Mouse (Mus musculus) embryo, embryonic 11 days (tissue): ENCODE results near the gene Cst3.
A peak's percentile ranks its signal among the peaks of the same experiment; 100 is the strongest.

Experiments used
- DNase-seq: peaks from one replicate; pipeline ENCODE4 v3.0.0-alpha.2; 2015

Cst3 gene

DNA sequence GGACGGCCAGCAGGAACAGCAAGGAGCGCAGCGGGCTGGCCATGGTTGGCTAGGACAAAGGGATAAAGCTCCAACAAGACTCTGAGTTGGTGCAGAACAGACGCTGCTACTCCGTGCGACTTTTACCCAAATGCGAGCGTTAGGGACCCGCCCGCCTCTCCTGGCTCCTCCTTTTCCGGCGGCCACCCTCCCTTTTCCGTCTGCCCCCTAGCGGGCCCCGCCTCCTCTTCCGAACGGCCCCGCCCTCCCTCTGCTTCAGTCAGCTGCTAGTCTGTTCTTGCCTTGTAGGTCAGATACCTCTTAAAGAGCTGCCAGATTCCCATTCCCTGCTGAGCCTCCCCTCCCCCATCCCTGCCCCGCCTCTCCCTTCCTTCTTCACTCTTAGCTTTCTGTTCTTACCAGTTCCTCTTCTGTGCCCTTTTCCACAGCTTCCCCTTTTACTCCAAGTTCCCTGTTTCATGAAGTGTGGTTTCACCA lies at the start of gene Cst3:
Gene Cst3 (minus strand): TSS at position 358 of the 477 bp plus-strand sequence.
- peak; percentile 93 for DNase-seq

DNA sequence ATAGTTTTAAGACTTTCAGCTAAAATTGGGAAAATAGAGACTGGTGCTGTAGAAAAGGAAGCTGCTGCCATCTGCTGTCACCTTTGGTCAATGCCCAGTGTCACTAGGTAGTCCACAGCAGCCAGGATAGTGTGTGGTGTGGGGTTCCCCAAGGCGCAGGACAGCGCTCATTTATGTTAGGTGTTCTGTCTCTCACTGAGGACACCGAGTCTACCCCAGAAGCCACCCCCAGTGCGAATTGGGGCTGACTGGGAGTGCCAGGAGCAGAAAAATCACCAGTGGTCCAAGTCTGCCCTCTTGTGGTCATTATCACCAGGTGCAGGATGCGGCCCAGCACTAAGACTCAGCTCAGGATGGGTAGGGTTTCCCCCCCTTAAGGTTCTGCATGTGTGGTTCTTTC lies 26.8 kb upstream of the Cst3 start:
- peak; percentile 57 for DNase-seq

DNA sequence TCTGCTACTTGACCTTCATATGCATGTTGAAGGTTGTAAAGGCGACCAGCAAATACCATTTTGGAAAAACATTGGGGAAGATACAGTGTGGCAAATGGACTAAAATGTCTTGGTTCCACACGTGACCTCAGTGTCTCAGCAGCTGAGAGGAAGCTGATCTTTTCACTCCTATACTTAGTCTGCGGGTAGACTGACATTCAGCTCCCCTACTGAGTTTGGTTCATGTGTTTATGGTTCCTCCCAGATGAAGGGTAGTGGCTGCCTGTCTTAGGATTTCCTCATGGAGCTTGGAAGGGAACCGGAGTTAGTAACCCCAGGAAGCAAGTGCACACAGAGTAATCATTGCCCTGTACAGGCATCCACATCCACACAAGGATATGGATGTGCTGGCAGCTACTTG lies 24.8 kb upstream of the Cst3 start:
- DNase-seq = no peak

DNA sequence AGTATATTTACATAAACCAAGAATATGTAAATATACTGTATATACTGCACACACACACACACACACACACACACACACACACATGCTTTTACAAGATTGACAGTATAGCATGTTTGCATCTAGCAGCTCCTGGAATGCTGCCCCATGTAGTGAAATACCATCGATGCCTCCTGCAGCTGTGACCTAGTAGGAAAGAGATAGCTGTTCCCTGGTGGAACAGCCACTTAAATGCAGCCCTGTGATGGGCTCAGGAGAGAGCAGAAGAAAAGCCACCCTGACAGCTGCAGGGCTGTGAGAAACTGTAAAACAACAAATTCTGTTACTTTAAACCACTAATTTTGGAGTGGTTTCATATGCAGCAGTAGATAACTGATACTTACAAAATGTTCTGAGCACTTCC lies 20.7 kb upstream of the Cst3 start:
- no peak for DNase-seq

DNA sequence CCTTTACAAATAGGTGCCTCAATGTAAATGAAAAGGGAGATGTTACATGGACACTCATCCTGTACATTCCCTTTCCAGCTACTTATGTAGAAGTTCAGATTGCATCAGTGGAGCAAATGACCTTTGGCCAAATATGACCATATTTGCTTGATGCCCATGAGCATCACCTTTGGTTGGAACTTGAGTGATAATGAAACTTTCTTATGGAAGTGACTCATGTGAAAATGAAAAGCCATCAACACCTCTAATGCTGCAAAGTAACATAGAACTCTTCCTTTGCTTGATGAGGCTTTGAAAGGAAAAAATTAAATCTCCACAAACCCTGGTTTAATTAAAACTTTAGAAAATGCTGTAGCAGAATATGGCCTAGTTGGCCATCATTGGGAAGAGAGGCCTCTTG lies 17.6 kb upstream of the Cst3 start:
- DNase-seq = no peak

DNA sequence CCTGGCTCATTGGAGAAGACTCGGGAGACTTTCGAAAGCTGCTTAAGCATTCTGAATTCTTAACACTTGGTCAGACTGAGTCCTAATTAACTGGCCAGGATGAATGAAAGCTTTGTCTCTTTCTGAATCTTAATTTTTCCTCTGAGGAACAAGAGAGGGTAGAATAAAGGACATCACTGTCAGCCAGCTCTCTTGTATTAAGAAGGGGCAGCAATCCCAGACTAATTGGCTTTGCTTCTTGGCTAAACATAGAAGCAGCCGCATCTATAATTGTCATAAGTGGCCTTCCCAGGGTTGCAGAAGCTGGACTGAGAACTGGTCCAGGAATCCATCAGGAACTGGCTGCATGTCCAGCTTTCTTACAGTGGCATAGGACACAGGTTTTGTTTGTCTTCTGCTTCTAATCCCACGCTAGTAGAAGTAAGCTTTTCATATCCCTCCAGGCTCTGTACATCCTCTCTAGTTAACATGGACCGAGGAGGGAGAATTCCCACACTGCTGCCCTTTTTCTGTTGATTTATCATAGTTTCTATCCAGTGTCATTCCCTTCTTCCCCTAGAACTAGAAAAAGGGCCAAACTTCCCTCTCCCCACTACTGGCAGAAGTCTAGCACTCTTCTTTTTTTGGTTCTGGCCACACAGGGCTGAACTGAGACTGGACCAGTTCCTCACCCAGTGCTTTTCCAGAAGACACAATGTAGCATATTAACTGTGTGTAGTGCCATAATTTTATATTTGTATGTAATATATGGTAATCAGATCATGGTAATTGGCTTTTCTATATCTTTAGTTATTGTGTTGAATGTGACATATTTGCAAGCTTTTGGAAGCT lies 14.7 kb upstream of the Cst3 start:
- DNase-seq = peak; percentile 44

DNA sequence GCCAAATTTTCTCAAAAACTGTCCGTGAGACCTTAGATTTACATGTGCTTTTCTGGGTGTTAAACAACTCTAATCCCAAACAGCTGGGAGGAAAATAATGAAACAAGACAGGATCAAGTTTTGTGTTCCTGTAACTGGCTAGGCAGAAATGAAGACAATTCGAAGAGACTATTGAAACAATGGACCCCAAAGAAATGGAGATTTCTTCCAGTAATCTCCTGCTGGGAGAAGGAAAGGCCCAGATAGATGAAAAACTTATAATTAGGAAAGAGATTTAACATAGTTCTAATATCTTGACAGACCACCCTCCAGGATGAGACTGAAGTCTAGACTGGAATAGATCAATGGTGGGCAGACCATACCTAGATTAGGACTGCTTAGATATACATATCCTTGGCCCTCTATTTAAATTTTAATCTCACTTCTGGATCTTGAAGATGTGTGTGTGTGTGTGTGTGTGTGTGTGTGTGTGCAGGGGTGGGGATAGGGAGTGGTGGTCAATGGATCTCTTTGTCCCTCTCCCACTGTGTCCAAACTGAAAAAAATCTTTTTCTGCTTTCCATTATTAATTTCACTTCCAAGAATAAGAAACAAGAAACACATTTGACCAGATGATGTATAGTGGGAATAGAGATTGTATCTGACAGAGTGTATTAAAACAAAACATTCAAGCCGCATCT lies 14.0 kb upstream of the Cst3 start:
- no peak for DNase-seq

DNA sequence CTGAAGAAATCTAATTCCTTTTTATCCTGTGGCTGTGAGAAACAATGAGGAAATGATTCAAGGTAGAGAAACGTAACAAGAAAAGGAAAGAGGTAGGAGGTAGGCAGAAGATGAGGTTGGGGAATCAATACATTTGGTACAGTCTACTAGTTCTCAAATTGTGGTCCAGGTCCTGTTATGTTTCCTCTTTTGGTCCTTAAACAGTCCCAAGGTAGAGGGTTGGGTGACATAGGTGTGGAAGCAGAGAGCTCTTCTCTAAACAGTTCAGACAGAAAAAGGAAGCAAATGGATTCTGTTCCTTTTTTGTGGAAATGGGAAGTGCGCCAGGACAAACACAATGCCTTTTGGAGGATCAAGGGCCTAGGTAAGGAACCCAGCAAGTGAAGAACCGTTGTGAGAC lies 13.4 kb upstream of the Cst3 start:
- DNase-seq = no peak

DNA sequence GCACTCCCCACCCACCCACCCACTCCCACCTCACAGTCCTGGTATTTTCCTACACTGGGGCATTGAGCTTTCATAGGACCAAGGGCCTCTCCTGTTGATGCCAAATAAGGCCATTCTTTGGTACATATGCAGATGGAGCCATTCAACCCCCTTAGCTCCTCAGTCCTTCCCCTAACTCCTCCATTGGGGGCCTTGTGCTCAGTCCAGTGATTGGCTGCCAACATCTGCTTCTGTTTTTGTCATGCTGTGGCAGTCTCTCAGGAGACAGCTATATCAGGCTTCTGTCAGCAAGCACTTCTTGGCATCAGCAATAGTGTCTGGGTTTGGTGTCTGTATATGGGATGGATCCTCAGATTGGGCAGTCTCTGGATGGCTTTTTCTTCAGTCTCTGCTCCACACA lies 9.2 kb upstream of the Cst3 start:
- no peak for DNase-seq

DNA sequence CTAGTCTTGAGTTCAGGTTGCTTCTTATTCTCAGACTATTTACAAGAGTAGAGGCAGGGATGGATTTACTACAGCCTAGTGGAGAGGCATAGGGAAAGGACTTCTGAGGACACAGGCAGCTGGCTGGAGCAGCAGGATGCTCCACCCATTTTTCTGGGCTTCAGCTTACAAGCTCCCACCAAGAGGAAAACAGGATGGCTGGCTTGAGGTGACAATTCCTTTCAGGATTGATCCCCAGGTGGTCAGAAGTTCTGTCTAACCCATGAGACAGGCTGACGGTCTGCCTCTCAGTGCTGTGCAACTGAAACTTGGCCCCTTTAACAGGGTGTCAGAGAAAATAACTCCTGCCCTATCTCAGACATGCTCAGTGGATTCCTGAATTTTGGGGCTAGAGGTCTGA lies 3.7 kb upstream of the Cst3 start:
- DNase-seq = no peak

DNA sequence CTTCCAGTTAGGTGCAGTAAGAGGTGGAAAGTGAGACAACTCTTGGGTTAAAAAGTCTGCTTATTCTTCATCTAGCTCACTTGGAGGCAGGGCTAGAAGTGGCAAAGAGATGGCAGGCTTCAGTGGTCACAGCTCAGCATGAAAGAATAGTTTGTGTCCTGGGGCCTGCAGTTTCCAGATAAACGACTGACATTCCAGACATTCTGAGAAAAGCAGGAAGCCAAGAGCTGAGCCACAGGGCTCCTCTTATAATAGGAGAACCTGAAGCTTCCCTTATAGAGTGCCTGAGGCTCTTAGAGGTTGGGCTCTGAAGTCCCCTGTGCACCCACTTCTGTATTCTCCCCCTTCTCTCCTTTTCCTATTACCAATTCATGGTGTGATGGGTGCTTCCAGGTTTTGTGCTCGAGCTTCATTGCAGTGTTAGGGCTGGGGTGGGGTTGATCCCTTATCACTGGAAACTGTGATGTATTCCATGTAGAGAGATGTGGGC lies 3.2 kb upstream of the Cst3 start:
- no peak for DNase-seq

DNA sequence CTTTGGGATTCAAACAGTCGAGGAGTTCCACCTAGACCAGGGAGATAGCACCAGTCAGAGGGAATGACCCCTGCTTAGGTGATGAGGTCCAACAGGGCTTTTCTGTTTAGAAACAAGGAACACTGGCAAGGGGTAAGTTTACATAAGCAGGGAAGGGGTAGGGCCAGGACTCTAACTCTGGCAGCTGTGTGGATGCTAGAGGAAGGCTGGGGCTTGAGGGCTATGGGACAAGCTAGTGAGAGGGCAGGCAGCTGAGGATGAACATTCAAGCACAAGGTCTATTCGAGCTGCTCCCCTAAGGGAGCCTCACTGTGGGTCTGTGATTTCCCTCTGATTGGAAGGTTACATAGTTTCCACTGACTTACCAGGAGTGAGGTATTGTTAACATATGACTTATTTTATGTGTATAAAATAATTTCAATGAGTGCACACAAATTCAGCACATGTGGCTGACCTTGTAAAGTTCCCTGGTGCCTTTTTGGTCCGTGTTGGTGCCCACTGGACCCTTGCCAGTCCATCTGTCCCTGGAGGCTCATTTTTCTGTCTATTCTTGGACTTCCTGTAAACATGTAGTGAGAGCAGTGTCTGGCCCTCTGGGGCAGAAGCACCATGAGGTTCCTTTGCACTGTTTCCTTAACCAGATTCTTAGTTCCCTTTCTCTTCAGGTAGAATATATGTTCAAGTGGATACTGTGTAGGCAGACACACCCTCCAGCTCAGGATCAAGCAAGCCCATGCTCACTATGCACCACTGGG lies 1.7 kb upstream of the Cst3 start:
- DNase-seq = no peak

DNA sequence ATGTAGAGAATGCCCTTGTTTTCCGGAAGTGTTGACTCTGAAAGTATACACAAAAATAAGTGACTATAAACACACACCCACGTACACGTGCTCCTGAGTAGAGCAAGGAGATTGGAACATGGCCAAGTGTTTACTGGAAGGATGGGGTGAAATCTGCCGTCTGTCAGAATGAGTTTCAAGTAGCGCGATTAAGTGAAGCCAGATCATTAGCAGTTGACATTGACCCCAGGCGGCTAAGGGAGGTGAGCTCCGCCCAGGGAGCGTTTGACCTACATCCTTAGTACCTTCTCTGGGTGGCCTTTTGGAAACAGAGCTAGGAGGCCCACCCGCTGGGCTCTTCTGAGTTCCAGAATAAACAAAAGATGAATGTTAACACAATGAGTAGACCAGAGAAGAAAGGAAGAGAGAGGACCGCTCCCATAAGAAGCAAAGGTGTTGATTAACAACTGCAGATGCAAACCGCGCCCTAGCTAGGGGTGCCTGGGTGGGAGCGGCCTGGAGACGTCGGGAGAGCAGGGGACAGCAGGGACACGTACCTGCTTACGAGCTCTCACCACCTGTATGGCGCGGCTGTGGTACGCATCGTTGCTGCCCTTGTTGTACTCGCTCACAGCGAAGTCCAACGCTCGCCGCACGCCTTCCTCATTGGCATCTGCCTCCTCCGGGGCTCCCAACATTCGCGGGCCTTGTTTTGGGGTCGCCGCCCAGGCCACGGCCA lies 716 bp downstream of the Cst3 start:
- DNase-seq = peak; percentile 44

DNA sequence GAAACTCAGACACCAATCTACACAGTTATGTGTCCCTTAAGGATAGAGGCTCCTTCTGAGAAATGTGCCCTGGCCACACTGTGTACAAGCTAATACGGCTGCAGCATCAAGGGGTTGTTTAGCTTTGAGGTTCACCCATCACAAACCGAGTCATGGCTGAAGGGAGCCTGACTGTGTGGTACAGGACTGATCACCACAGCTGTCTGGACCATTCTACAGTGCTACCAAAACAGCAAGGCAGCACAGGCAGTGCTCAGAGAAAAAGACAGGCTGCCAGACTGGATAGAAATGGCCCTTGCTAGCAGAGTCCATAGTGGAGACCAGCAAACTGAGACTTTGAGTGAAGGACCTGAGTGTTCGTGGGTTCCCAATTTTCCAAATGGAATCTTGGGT lies 1.3 kb downstream of the Cst3 start:
- DNase-seq = no peak

DNA sequence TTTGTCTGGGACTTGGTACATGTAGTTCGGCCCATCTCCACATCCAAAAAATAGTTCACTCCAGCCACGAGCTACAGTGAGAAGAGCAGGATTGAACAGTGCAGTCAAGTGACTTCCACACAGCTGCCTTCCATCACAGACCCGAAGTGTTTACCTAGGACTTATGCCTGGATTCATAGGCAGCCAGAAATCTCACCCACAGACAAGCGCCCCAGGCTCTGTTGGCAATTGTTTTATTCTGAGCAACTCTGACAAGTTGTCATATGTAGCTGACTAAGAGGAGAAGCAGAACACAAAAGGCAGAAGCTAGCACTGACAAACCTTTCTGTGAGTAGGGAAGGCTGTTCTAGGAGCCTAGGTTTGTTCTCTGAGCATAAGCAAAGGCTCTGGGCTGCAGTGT lies 2.6 kb downstream of the Cst3 start:
- no peak for DNase-seq

DNA sequence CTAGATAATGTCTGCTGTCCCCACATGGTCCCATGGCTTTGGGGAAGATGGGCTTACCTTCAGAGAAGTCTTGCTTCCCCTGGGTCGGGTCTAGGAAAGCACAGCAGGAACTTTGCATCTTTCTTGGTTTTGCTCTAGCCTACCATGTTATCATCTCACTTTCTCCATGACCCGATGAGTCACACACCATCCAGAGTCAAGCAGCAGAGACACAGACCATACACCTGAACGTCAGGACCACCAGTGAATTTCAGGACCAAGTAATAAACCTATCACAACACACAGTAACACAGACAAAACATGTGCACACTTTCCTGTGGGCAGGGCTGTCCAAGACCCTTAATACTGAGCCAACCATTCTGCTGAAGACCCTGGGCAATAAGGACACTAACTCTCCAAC lies 5.0 kb downstream of the Cst3 start:
- no peak for DNase-seq

DNA sequence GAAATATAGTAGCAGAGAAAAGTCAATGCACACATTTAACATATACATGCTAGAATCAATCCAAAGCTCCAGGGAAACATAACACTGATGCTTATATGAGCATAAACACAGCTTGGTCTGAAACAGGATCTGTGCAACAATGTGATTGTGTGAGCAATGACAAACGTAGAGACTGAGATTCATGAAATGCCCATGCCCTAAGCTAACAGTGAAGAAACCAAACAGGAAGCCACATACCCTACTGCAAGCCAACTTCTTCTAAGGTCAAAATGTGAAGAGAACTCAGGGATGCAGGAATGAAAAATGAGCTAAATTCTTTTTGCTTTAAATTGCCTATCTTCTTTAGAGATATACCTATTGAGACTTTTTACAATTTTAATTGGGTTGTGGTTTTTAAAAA lies 6.5 kb downstream of the Cst3 start:
- DNase-seq = no peak

DNA sequence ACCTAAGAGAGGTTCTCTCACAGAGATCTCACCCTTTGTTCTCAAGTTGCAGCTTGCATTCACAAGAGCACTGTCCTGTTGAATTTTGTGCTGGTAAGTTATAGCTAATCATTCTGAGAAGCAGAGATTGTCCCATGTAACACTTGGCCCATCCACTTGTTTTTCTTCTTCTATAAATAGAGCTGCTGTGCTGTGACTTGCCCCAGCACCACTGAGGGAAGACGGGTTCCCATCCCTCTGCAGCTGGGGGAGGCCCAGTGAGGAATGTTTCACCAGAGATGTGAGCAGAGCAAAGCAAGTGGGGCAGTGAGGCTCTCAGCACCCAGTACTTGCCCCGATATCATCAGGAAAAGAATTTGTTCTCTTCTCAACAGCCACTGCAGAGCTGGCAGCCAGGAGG lies 10.5 kb downstream of the Cst3 start, which contains the start of gene 9230104L09Rik:
Gene 9230104L09Rik (minus strand): TSS at position 73 of the 400 bp plus-strand sequence.
- DNase-seq = no peak

DNA sequence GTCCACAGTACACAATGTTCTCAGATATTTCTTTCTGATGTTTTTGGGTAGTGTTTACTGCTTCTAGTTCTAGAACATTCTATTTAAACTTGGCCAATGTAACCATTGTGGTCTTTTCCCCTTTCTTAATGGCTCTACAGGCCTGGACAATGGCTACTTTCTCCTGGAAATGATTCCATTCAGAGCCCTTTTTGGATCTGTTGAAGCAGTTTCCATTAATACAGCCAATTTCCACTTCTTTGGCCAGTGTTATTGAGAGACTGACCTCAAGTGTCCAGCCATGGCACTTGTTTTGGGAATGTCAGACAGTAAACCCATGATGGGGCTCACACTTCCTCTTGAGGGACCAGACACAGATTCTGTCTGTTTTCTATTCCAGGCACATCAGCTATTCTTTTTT lies 13.8 kb downstream of the Cst3 start:
- no peak for DNase-seq

DNA sequence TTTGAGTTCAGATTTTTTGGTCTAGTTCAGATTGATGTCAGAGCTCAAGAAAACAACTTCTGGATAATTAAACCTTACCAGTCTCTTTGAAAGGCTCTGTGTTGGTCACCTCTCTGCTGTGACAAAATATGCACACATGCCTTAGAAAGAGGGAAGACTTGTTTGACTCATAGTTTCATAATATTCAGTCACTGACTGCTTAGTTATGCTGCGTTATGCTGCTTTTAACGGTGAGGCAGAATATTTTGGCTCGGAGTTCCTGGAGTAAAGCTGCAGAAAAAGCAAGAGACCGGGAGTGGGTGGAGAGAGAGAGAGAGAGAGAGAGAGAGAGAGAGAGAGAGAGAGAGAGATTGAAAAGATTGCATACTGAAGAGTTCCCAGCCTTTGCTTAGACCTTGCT lies 14.5 kb downstream of the Cst3 start:
- no peak for DNase-seq

DNA sequence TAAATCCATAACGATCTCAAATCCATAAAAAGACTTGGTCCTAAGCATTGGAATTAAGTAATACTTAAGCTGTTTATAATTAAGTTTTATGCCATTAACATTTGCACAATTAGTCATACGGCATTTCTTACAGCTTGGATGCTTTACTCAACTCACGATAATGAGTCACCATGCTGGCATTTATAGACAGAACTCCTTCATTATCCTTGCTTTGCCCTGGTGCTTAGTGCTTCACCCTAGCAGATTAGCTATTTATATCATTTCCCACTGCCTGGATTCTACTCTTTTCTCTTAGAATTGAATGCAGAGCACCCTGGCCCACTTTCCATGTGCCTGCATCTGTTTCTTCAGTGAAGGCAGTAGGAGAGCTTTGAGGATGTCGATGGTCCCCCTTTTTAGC lies 18.0 kb downstream of the Cst3 start:
- no peak for DNase-seq

DNA sequence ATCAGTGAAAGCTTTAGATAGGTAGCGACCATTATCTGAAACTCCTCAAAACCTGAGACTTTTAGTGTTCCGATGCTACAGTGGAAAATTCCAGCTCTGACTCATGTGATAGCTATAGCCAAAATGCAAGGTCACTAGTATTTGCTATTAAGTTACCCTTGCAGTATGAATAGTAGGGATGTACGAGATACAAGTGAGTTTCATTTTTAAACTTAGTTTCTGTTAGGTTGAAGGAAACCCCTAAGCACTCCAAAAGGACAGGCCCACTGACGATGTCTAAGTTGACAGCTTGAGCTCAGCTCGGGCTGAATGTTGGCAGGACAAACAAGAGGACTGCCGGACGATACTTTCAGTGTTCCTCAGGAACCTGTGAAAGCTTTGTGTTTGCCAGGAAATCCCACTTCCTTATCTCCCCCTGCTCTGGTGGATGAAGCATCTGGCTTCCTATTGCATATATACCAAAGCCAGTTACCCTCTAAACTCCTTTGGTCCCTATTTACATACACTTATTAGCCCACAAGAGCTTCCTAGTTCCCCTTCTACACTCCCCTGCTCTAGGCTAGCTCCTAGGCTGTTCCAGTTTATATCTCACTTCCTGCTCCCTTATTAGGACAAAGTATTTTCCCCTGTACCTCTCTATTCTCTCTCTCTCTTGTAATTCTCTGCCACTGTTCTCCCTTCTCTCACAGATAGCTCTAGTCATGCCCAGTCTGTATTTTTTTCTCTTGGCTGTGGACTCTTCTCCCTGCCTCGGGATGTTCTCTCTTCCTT lies 18.7 kb downstream of the Cst3 start:
- DNase-seq = no peak
